Mouse (Mus musculus): Measurements from ENCODE around the gene Otoa. TPM values are rescaled to one million over a fixed set of nuclear protein-coding genes. Genes with fewer than 3 reads are reported as not detected.
A peak's percentile ranks its signal among the peaks of the same experiment; 100 is the strongest.

The Otoa gene
- total and polyA plus RNA-seq, 2 experiments from 2014 or later: 0.24 to 0.73 TPM

- Histone ChIP-seq H3K9ac (replicated peaks; ENCODE audit: low read length) (no peak overlapping the region), H3K4me2 (ENCODE audit: low read depth, low read length) (no peak overlapping the region), H3K4me1 (ENCODE audit: insufficient read depth, low read length) (no peaks in the 10 kb centered on the region), H3K9me3 (ENCODE audit: low read length) (no peaks in the 10 kb centered on the region), H3K27me3 (ENCODE audit: insufficient read depth, low read length) (no peaks in the 10 kb centered on the region), H3K36me3 (ENCODE audit: insufficient read depth, low read length) (no peaks in the 10 kb centered on the region), H3K27ac (no peak overlapping the region), H3K4me3 (ENCODE audit: low read length) (no peak overlapping the region)
- no peak for TF ChIP-seq CTCF (IDR thresholded peaks at IDR 0.05; ENCODE audit: low read depth)
- no peak for DNase-seq (ENCODE audit: low spot score)
- ATAC-seq: no peak
- WGBS: 66% methylated on average over 4 of the region's 4 CpGs
These were observed 11.6 kb downstream of the Otoa start for GRCm38 (mm10) chr7:121093026-121093425.

- Histone ChIP-seq H3K9me3 (ENCODE audit: low read length) (no peaks in the 10 kb centered on the region), H3K4me2 (ENCODE audit: low read depth, low read length) (no peak overlapping the region), H3K4me1 (ENCODE audit: insufficient read depth, low read length) (no peaks in the 10 kb centered on the region), H3K4me3 (ENCODE audit: low read length) (no peak overlapping the region), H3K27me3 (ENCODE audit: insufficient read depth, low read length) (no peaks in the 10 kb centered on the region), H3K27ac (no peak overlapping the region), H3K36me3 (ENCODE audit: insufficient read depth, low read length) (no peaks in the 10 kb centered on the region), H3K9ac (replicated peaks; ENCODE audit: low read length) (no peak overlapping the region)
- ATAC-seq (no peak), DNase-seq (ENCODE audit: low spot score) (no peak)
- TF ChIP-seq CTCF (IDR thresholded peaks at IDR 0.05; ENCODE audit: low read depth): no peak
- whole genome bisulfite sequencing: 71% methylated on average over 10 of the region's 10 CpGs
These were observed 17.4 kb downstream of the Otoa start for GRCm38 (mm10) chr7:121098614-121099389.

GRCm38 (mm10) chr7:121107851-121108250, 26.4 kb downstream of the Otoa start:
- DNase-seq (ENCODE audit: low spot score) (no peak), ATAC-seq (no peak)
- Histone ChIP-seq H3K9me3 (ENCODE audit: low read length) (no peaks in the 10 kb centered on the region), H3K9ac (replicated peaks; ENCODE audit: low read length) (no peak overlapping the region), H3K36me3 (ENCODE audit: insufficient read depth, low read length) (no peaks in the 10 kb centered on the region), H3K4me2 (ENCODE audit: low read depth, low read length) (no peak overlapping the region), H3K27me3 (ENCODE audit: insufficient read depth, low read length) (no peaks in the 10 kb centered on the region), H3K27ac (no peak overlapping the region), H3K4me3 (ENCODE audit: low read length) (no peak overlapping the region), H3K4me1 (ENCODE audit: insufficient read depth, low read length) (no peaks in the 10 kb centered on the region)
- TF ChIP-seq CTCF (IDR thresholded peaks at IDR 0.05; ENCODE audit: low read depth): no peak
- 60% methylated on average over 3 of the region's 3 CpGs for WGBS

GRCm38 (mm10) chr7:121111321-121111720, 29.9 kb downstream of the Otoa start:
- no peak for TF ChIP-seq CTCF (IDR thresholded peaks at IDR 0.05; ENCODE audit: low read depth)
- H3K36me3 ChIP-seq (ENCODE audit: insufficient read depth, low read length): no peaks in the 10 kb centered on the region
- no peak overlapping the region for H3K9ac ChIP-seq (replicated peaks; ENCODE audit: low read length)
- H3K27me3 ChIP-seq (ENCODE audit: insufficient read depth, low read length): no peaks in the 10 kb centered on the region
- no peak overlapping the region for H3K4me2 ChIP-seq (ENCODE audit: low read depth, low read length)
- DNase-seq (ENCODE audit: low spot score) (no peak), ATAC-seq (no peak)
- WGBS: 31% methylated on average over 3 of the region's 3 CpGs
- H3K27ac ChIP-seq: no peak overlapping the region
- no peaks in the 10 kb centered on the region for H3K9me3 ChIP-seq (ENCODE audit: low read length)
- H3K4me1 ChIP-seq (ENCODE audit: insufficient read depth, low read length): no peaks in the 10 kb centered on the region
- H3K4me3 ChIP-seq (ENCODE audit: low read length): no peak overlapping the region

GRCm38 (mm10) chr7:121111762-121112161, 30.3 kb downstream of the Otoa start:
- no peak for TF ChIP-seq CTCF (IDR thresholded peaks at IDR 0.05; ENCODE audit: low read depth)
- Histone ChIP-seq H3K9me3 (ENCODE audit: low read length) (no peaks in the 10 kb centered on the region), H3K4me2 (ENCODE audit: low read depth, low read length) (no peak overlapping the region), H3K36me3 (ENCODE audit: insufficient read depth, low read length) (no peaks in the 10 kb centered on the region), H3K27me3 (ENCODE audit: insufficient read depth, low read length) (no peaks in the 10 kb centered on the region), H3K27ac (no peak overlapping the region), H3K4me1 (ENCODE audit: insufficient read depth, low read length) (no peaks in the 10 kb centered on the region), H3K9ac (replicated peaks; ENCODE audit: low read length) (no peak overlapping the region), H3K4me3 (ENCODE audit: low read length) (no peak overlapping the region)
- DNase-seq (ENCODE audit: low spot score) (no peak), ATAC-seq (no peak)
- 71% methylated on average over 3 of the region's 3 CpGs for WGBS

- H3K9me3 ChIP-seq (ENCODE audit: low read length): no peaks in the 10 kb centered on the region
- no peak overlapping the region for H3K9ac ChIP-seq (replicated peaks; ENCODE audit: low read length)
- peak; percentile 82 for ATAC-seq
- WGBS: 8% methylated on average over 10 of the region's 10 CpGs
- H3K4me3 ChIP-seq (ENCODE audit: low read length): no peak overlapping the region
- 0 out of 2 replicates have a peak overlapping the region, but pooled peaks have one; percentile 13 for H3K4me2 ChIP-seq (ENCODE audit: low read depth, low read length)
- peak; percentile 90 for DNase-seq (ENCODE audit: low spot score)
- no peaks in the 10 kb centered on the region for H3K27me3 ChIP-seq (ENCODE audit: insufficient read depth, low read length)
- TF ChIP-seq CTCF (IDR thresholded peaks at IDR 0.05; ENCODE audit: low read depth): peak; percentile 90
- no peaks in the 10 kb centered on the region for H3K4me1 ChIP-seq (ENCODE audit: insufficient read depth, low read length)
- no peak overlapping the region for H3K27ac ChIP-seq
- H3K36me3 ChIP-seq (ENCODE audit: insufficient read depth, low read length): no peaks in the 10 kb centered on the region
These were observed 38.8 kb downstream of the Otoa start for GRCm38 (mm10) chr7:121120143-121120818.

- Histone ChIP-seq H3K9me3 (ENCODE audit: low read length) (no peaks in the 10 kb centered on the region), H3K27me3 (ENCODE audit: insufficient read depth, low read length) (no peaks in the 10 kb centered on the region), H3K4me1 (ENCODE audit: insufficient read depth, low read length) (no peaks in the 10 kb centered on the region), H3K36me3 (ENCODE audit: insufficient read depth, low read length) (no peaks in the 10 kb centered on the region), H3K4me2 (ENCODE audit: low read depth, low read length) (no peak overlapping the region), H3K27ac (no peak overlapping the region), H3K9ac (replicated peaks; ENCODE audit: low read length) (no peak overlapping the region), H3K4me3 (ENCODE audit: low read length) (no peak overlapping the region)
- 97% methylated on average over 2 of the region's 2 CpGs for WGBS
- no peak for DNase-seq (ENCODE audit: low spot score)
- TF ChIP-seq CTCF (IDR thresholded peaks at IDR 0.05; ENCODE audit: low read depth): no peak
- ATAC-seq: no peak
These were observed 49.4 kb downstream of the Otoa start for GRCm38 (mm10) chr7:121130837-121131236.
